Mouse (Mus musculus): ENCODE measurements around the gene Ptk6. TPM values are rescaled to one million over a fixed set of nuclear protein-coding genes. Genes with fewer than 3 reads are reported as not detected.

Gene Ptk6
- not detected for total RNA-seq (2021)
- long read RNA-seq, experiment 1 = 0 reads
- long read RNA-seq, experiment 2 = 0 reads

GRCm38 (mm10) chr2:181202422-181202821 lies at the start of gene Ptk6:
TSS of gene Ptk6 (minus strand) at chr2:181202789.
- DNase-seq (ENCODE audit: low spot score in 2 of 2) = no peak

GRCm38 (mm10) chr2:181251841-181252240 lies 49.3 kb upstream of the Ptk6 start:
- no peak for DNase-seq (ENCODE audit: low spot score in 2 of 2)

GRCm38 (mm10) chr2:181249217-181249616 lies 46.6 kb upstream of the Ptk6 start:
- no peak for DNase-seq (ENCODE audit: low spot score in 2 of 2)

GRCm38 (mm10) chr2:181245031-181245430 lies 42.4 kb upstream of the Ptk6 start:
- no peak for DNase-seq (ENCODE audit: low spot score in 2 of 2)

GRCm38 (mm10) chr2:181243706-181244394 lies 41.3 kb upstream of the Ptk6 start:
- DNase-seq (ENCODE audit: low spot score in 2 of 2) = no peak

- DNase-seq (ENCODE audit: low spot score in 2 of 2) = no peak
Measured at GRCm38 (mm10) chr2:181242314-181242665, 39.7 kb upstream of the Ptk6 start.

- DNase-seq (ENCODE audit: low spot score in 2 of 2) = no peak
Measured at GRCm38 (mm10) chr2:181241602-181242313, 39.2 kb upstream of the Ptk6 start, which contains the start of gene Helz2. TSS of gene Helz2 (minus strand) at chr2:181242027.

GRCm38 (mm10) chr2:181240806-181241440 lies 38.3 kb upstream of the Ptk6 start:
- DNase-seq (ENCODE audit: low spot score in 2 of 2) = no peak

- DNase-seq (ENCODE audit: low spot score in 2 of 2) = no peak
Measured at GRCm38 (mm10) chr2:181239261-181239660, 36.7 kb upstream of the Ptk6 start.

GRCm38 (mm10) chr2:181238861-181239260 lies 36.3 kb upstream of the Ptk6 start:
- no peak for DNase-seq (ENCODE audit: low spot score in 2 of 2)

GRCm38 (mm10) chr2:181238091-181238610 lies 35.6 kb upstream of the Ptk6 start:
- no peak for DNase-seq (ENCODE audit: low spot score in 2 of 2)

- DNase-seq (ENCODE audit: low spot score in 2 of 2) = no peak
Measured at GRCm38 (mm10) chr2:181237251-181238014, 34.8 kb upstream of the Ptk6 start.

GRCm38 (mm10) chr2:181235681-181236566 lies 33.3 kb upstream of the Ptk6 start:
- DNase-seq (ENCODE audit: low spot score in 2 of 2) = no peak

GRCm38 (mm10) chr2:181234680-181235079 lies 32.1 kb upstream of the Ptk6 start:
- DNase-seq (ENCODE audit: low spot score in 2 of 2) = no peak

GRCm38 (mm10) chr2:181233443-181233842 lies 30.9 kb upstream of the Ptk6 start:
- no peak for DNase-seq (ENCODE audit: low spot score in 2 of 2)

- DNase-seq (ENCODE audit: low spot score in 2 of 2) = no peak
Measured at GRCm38 (mm10) chr2:181231171-181231570, 28.6 kb upstream of the Ptk6 start.

- DNase-seq (ENCODE audit: low spot score in 2 of 2) = no peak
Measured at GRCm38 (mm10) chr2:181228335-181228734, 25.7 kb upstream of the Ptk6 start.

GRCm38 (mm10) chr2:181227122-181227521 lies 24.5 kb upstream of the Ptk6 start:
- DNase-seq (ENCODE audit: low spot score in 2 of 2) = no peak

- no peak for DNase-seq (ENCODE audit: low spot score in 2 of 2)
Measured at GRCm38 (mm10) chr2:181224994-181225393, 22.4 kb upstream of the Ptk6 start.

GRCm38 (mm10) chr2:181220361-181220760 lies 17.8 kb upstream of the Ptk6 start:
- no peak for DNase-seq (ENCODE audit: low spot score in 2 of 2)

All from adrenal gland, postnatal 4 days (tissue).